Mouse (Mus musculus): ENCODE measurements around the gene Med11. TPM values are rescaled to one million over a fixed set of nuclear protein-coding genes. Genes with fewer than 3 reads are reported as not detected.

Med11 gene
- 8.1 TPM for polyA plus RNA-seq (2014; fragmentation: Illumina TruSeq; extraction: RNeasy Lipid Tissue Mini Kit (QIAGEN cat#74804); ENCODE audit: low read depth, low replicate concordance)

DNA sequence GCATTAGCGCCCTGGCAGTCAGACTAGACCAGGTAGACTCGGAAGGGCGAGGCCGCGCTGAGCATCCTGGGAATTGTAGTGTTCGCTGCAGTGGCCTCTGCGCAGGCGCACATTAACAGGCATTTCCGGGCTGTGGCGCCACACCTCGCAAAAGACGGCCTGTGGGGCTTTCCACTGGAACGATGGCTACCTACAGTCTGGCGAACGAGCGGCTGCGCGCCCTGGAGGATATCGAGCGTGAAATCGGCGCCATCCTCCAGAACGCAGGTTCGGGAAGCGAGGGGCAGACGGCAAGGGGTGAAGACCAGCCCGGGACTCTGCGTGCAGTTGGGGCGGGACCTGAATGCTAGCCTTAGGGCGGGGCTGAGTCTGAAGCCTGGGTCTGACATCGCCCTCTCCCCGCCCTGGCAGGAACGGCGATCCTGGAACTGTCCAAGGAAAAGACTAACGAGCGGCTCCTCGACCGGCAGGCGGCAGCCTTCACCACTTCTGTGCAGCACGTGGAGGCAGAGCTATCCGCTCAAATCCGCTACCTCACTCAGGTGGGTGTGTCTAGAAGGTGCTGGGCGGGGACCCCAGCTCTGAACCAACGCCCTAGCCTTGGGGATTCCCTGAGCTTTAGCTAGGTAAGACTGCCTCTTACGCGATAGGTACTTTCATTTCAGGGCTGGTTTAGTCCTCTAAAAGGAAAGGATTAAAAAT is at the start of gene Med11:
Gene Med11, plus strand, starts transcription at position 123 of the 702 bp plus-strand sequence.

DNA sequence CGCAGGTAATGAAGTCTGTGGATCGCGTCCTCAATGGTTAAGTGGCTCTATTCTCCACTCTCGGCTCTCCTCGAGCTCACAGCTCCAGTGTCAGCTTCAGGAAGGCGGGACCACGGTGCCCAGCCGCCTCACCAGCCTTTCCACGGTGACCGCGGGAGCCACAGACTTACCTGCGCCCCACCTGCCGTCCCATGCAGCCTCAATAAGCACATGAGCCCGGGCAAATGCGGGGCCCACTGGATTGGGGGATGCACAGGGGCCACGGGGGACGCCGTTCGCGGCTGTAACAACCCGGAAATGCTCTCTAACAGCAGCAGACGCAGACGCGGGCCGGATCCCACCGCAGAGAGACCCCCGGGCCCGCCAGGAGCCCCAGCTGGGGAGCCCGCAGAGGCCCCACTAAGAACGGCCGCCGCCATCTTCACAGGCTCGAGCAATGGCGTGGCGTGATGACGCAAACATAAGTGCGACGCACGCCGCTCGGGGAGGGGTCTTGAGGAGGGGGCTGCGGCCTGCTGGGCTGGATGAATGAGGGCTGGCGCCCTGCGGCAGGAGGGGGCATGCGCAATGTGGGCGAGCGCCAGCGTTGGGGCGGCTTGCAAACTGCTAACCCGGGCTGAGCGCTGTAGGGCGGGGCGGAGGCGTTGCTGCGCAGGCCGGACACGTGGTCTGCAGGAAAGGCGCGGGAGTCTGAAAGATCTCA is 42.0 kb upstream of the Med11 start, which contains the start of gene Pelp1:
Gene Pelp1, minus strand, starts transcription at position 438 of the 703 bp plus-strand sequence.

DNA sequence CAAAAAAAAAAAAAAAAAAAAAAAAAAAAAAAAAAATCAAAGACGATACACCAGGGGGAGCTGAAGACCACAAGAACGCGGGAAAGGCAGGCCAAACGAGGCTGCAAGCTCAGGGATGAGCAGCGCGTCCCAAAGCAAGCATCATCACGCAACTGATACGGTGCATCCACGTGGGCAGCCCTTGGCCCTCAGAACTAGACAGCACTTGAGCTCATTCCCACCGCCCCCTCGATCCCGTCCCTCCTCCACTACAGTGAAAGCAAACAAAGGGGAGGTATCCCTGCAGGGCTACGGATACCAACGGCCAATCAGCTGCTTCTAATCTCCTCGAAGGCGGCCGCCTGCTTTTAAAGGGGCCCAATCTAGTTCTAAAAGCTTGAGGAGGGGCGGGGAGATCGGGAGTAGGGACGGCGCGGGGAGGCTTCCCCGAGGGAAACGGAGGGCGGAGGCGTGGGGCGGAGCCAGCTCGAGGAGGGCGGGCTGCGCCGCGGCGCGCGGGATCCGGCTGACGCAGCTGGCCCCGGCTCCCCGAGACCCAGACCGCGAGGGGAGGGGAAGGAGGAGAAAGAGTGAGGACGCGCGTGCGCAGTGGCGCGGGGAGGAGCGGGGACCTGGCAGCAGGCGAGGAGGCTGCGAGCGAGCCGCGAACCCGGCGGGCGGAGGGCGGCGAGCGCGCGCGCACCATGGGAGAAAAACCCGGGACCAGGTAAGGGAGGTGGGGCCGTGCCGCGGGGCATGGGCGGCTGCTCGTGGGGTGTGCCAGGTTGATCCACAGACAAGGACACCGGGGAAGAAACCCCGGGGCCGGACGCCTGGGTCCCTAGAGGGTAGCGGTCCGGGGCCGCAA is 19.4 kb upstream of the Med11 start, which contains the start of gene Arrb2:
Gene Arrb2, plus strand, starts transcription at position 588 of the 847 bp plus-strand sequence.

DNA sequence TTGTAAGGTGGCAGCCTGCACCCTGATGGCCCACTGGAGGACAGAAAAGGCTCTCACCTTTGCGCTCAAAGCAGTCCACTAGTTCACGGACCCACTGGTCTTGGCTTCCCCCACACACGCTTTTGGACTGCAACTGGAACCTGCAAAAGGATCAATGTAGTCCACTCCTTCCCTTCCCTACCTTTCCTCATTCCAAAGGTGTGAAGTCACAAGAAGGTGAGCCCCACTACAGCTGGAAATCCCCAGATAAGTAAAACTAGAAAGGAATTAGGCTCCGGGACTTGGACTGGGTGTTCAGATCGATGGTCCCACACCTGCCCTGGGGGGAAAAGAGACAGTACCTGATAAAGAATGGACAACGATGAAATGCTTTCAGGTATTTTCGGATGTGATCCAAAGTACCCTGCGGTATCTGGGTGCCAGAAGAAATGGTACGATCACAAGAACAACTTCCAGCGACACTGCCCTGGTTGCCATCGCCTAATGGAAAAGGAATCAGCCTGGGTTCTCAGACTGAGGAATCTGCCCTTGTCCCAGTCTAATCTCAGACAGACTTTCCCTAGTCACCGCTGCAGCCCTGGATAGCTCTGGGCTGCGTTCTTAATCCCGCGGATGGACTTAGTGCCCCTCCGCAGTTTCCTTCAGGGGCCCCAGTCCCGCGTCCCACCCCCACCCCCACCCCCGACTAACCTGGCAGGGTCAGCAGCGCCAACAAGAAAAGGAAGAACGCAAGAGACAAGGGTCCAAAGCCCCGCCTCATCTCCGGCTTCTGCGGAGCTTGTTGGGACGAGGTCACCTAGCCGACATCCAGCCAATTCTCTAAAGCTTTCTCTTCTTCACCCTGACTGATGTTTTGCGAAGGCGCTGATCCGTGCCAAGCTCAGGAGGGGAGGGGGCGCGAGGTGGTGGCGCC is 7.2 kb downstream of the Med11 start, which contains the start of gene Zmynd15:
Gene Zmynd15, plus strand, starts transcription at position 746 of the 913 bp plus-strand sequence.

DNA sequence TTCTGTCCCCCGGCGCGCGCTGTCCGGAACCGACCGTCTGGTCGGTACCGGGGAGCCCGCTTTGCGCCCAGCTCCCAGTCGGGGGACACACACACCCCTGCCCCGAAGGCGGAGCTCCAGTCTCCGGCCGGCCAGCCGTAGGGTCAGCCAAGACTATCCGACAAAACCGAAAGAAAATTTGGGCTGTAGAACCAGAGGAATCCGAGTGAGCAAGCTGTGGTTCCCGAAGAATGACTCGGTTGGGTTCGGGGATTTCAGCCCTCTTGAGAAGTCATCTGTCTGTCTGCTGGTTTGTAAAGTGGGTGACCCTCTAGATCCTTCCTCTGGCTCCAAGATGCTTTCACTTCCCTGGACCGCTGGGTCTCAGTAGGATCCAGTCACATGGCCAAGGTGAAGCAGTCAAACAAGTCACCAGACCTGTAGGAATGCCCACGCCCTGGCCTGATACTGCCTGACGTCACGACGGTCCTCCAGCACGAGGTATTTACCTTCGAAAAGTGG is 7.9 kb downstream of the Med11 start, which contains the start of gene Cxcl16:
Gene Cxcl16, minus strand, starts transcription at position 384 of the 501 bp plus-strand sequence.

Other genes with a start within 250 kb of the Med11 start
- 0.69 TPM for gene Slc16a11, start 239.2 kb upstream of the Med11 start, polyA plus RNA-seq (2014; fragmentation: Illumina TruSeq; extraction: RNeasy Lipid Tissue Mini Kit (QIAGEN cat#74804); ENCODE audit: low read depth, low replicate concordance)
- gene Slc16a13, start 230.9 kb upstream of the Med11 start, polyA plus RNA-seq (2014; fragmentation: Illumina TruSeq; extraction: RNeasy Lipid Tissue Mini Kit (QIAGEN cat#74804); ENCODE audit: low read depth, low replicate concordance) = 3.1 TPM
- 2.3 TPM for gene Bcl6b, start 222.1 kb upstream of the Med11 start, polyA plus RNA-seq (2014; fragmentation: Illumina TruSeq; extraction: RNeasy Lipid Tissue Mini Kit (QIAGEN cat#74804); ENCODE audit: low read depth, low replicate concordance)
- 1.8 TPM for gene 0610010K14Rik, start 214.0 kb upstream of the Med11 start, polyA plus RNA-seq (2014; fragmentation: Illumina TruSeq; extraction: RNeasy Lipid Tissue Mini Kit (QIAGEN cat#74804); ENCODE audit: low read depth, low replicate concordance)
- 0.69 TPM for gene Gm21988, start 212.1 kb upstream of the Med11 start, polyA plus RNA-seq (2014; fragmentation: Illumina TruSeq; extraction: RNeasy Lipid Tissue Mini Kit (QIAGEN cat#74804); ENCODE audit: low read depth, low replicate concordance)
- gene Rnasek, start 212.1 kb upstream of the Med11 start, polyA plus RNA-seq (2014; fragmentation: Illumina TruSeq; extraction: RNeasy Lipid Tissue Mini Kit (QIAGEN cat#74804); ENCODE audit: low read depth, low replicate concordance) = 24.0 TPM
- 1.3 TPM for gene Alox12, start 196.6 kb upstream of the Med11 start, polyA plus RNA-seq (2014; fragmentation: Illumina TruSeq; extraction: RNeasy Lipid Tissue Mini Kit (QIAGEN cat#74804); ENCODE audit: low read depth, low replicate concordance)
- gene Alox12e, start 129.3 kb upstream of the Med11 start, polyA plus RNA-seq (2014; fragmentation: Illumina TruSeq; extraction: RNeasy Lipid Tissue Mini Kit (QIAGEN cat#74804); ENCODE audit: low read depth, low replicate concordance) = not detected
- 5.9 TPM for gene Alox15, start 99.9 kb upstream of the Med11 start, polyA plus RNA-seq (2014; fragmentation: Illumina TruSeq; extraction: RNeasy Lipid Tissue Mini Kit (QIAGEN cat#74804); ENCODE audit: low read depth, low replicate concordance)
- 6.3 TPM for gene Pelp1, start 41.9 kb upstream of the Med11 start, polyA plus RNA-seq (2014; fragmentation: Illumina TruSeq; extraction: RNeasy Lipid Tissue Mini Kit (QIAGEN cat#74804); ENCODE audit: low read depth, low replicate concordance)
- gene Arrb2, start 19.3 kb upstream of the Med11 start, polyA plus RNA-seq (2014; fragmentation: Illumina TruSeq; extraction: RNeasy Lipid Tissue Mini Kit (QIAGEN cat#74804); ENCODE audit: low read depth, low replicate concordance) = 0.47 TPM
- gene Zmynd15, start 7.5 kb downstream of the Med11 start, polyA plus RNA-seq (2014; fragmentation: Illumina TruSeq; extraction: RNeasy Lipid Tissue Mini Kit (QIAGEN cat#74804); ENCODE audit: low read depth, low replicate concordance) = 0.28 TPM
- 12.0 TPM for gene Cxcl16, start 8.1 kb downstream of the Med11 start, polyA plus RNA-seq (2014; fragmentation: Illumina TruSeq; extraction: RNeasy Lipid Tissue Mini Kit (QIAGEN cat#74804); ENCODE audit: low read depth, low replicate concordance)
- gene Tm4sf5, start 53.3 kb downstream of the Med11 start, polyA plus RNA-seq (2014; fragmentation: Illumina TruSeq; extraction: RNeasy Lipid Tissue Mini Kit (QIAGEN cat#74804); ENCODE audit: low read depth, low replicate concordance) = 1.6 TPM
- not detected for gene Vmo1, start 62.7 kb downstream of the Med11 start, polyA plus RNA-seq (2014; fragmentation: Illumina TruSeq; extraction: RNeasy Lipid Tissue Mini Kit (QIAGEN cat#74804); ENCODE audit: low read depth, low replicate concordance)
- not detected for gene Gltpd2, start 67.3 kb downstream of the Med11 start, polyA plus RNA-seq (2014; fragmentation: Illumina TruSeq; extraction: RNeasy Lipid Tissue Mini Kit (QIAGEN cat#74804); ENCODE audit: low read depth, low replicate concordance)
- gene Psmb6, start 73.4 kb downstream of the Med11 start, polyA plus RNA-seq (2014; fragmentation: Illumina TruSeq; extraction: RNeasy Lipid Tissue Mini Kit (QIAGEN cat#74804); ENCODE audit: low read depth, low replicate concordance) = 16.2 TPM
- gene Gm40193, start 81.0 kb downstream of the Med11 start, polyA plus RNA-seq (2014; fragmentation: Illumina TruSeq; extraction: RNeasy Lipid Tissue Mini Kit (QIAGEN cat#74804); ENCODE audit: low read depth, low replicate concordance) = not detected
- gene Pld2, start 88.1 kb downstream of the Med11 start, polyA plus RNA-seq (2014; fragmentation: Illumina TruSeq; extraction: RNeasy Lipid Tissue Mini Kit (QIAGEN cat#74804); ENCODE audit: low read depth, low replicate concordance) = 0.85 TPM
- gene Mink1, start 111.0 kb downstream of the Med11 start, polyA plus RNA-seq (2014; fragmentation: Illumina TruSeq; extraction: RNeasy Lipid Tissue Mini Kit (QIAGEN cat#74804); ENCODE audit: low read depth, low replicate concordance) = 4.6 TPM
- gene 4930544D05Rik, start 163.9 kb downstream of the Med11 start, polyA plus RNA-seq (2014; fragmentation: Illumina TruSeq; extraction: RNeasy Lipid Tissue Mini Kit (QIAGEN cat#74804); ENCODE audit: low read depth, low replicate concordance) = not detected
- gene Chrne, start 167.3 kb downstream of the Med11 start, polyA plus RNA-seq (2014; fragmentation: Illumina TruSeq; extraction: RNeasy Lipid Tissue Mini Kit (QIAGEN cat#74804); ENCODE audit: low read depth, low replicate concordance) = not detected
- gene Gp1ba, start 187.2 kb downstream of the Med11 start, polyA plus RNA-seq (2014; fragmentation: Illumina TruSeq; extraction: RNeasy Lipid Tissue Mini Kit (QIAGEN cat#74804); ENCODE audit: low read depth, low replicate concordance) = not detected
- gene Rnf167, start 195.3 kb downstream of the Med11 start, polyA plus RNA-seq (2014; fragmentation: Illumina TruSeq; extraction: RNeasy Lipid Tissue Mini Kit (QIAGEN cat#74804); ENCODE audit: low read depth, low replicate concordance) = 43.3 TPM
- gene Slc25a11, start 195.6 kb downstream of the Med11 start, polyA plus RNA-seq (2014; fragmentation: Illumina TruSeq; extraction: RNeasy Lipid Tissue Mini Kit (QIAGEN cat#74804); ENCODE audit: low read depth, low replicate concordance) = 26.7 TPM
- 141 TPM for gene Pfn1, start 202.7 kb downstream of the Med11 start, polyA plus RNA-seq (2014; fragmentation: Illumina TruSeq; extraction: RNeasy Lipid Tissue Mini Kit (QIAGEN cat#74804); ENCODE audit: low read depth, low replicate concordance)
- 22.6 TPM for gene Eno3, start 205.3 kb downstream of the Med11 start, polyA plus RNA-seq (2014; fragmentation: Illumina TruSeq; extraction: RNeasy Lipid Tissue Mini Kit (QIAGEN cat#74804); ENCODE audit: low read depth, low replicate concordance)
- gene Spag7, start 217.5 kb downstream of the Med11 start, polyA plus RNA-seq (2014; fragmentation: Illumina TruSeq; extraction: RNeasy Lipid Tissue Mini Kit (QIAGEN cat#74804); ENCODE audit: low read depth, low replicate concordance) = 18.2 TPM
- 2.2 TPM for gene Camta2, start 236.2 kb downstream of the Med11 start, polyA plus RNA-seq (2014; fragmentation: Illumina TruSeq; extraction: RNeasy Lipid Tissue Mini Kit (QIAGEN cat#74804); ENCODE audit: low read depth, low replicate concordance)
- gene Inca1, start 248.2 kb downstream of the Med11 start, polyA plus RNA-seq (2014; fragmentation: Illumina TruSeq; extraction: RNeasy Lipid Tissue Mini Kit (QIAGEN cat#74804); ENCODE audit: low read depth, low replicate concordance) = 0.85 TPM
- gene Kif1c, start 248.6 kb downstream of the Med11 start, polyA plus RNA-seq (2014; fragmentation: Illumina TruSeq; extraction: RNeasy Lipid Tissue Mini Kit (QIAGEN cat#74804); ENCODE audit: low read depth, low replicate concordance) = 24.2 TPM

Data from sigmoid colon, adult 10 weeks (tissue).